Mouse (Mus musculus): ENCODE measurements around the gene Ankrd55. TPM values are rescaled to one million over a fixed set of nuclear protein-coding genes. Genes with fewer than 3 reads are reported as not detected.

The Ankrd55 gene
- 0.08 and 0.26 TPM in 2 replicates for polyA plus RNA-seq (2016; fragmentation: Nextera tagmentation; extraction: Ambion mirVana)

GRCm38 (mm10) chr13:112288225-112289178, at the start of gene Ankrd55:
Gene Ankrd55 (plus strand): TSS chr13:112288451.
- ATAC-seq = peak; percentile 69
- Histone ChIP-seq H3K4me1 (peaks cover 23% of the 10 kb centered on the region; the same call in 1 of the 2 replicates), H3K4me2 (peak within 1 kb of the TSS; percentile 31), H3K9ac (no peak within 1 kb of the TSS), H3K27ac (0 out of 2 replicates have a peak within 1 kb of the TSS, but pooled peaks have one; percentile 24), H3K36me3 (no peaks in the 10 kb centered on the region), H3K27me3 (replicated peaks) (no peaks in the 10 kb centered on the region), H3K9me3 (replicated peaks) (peaks cover 8% of the 10 kb centered on the region; the same call in 1 of the 2 replicates), H3K4me3 (no peak within 1 kb of the TSS)
- WGBS (ENCODE audit: insufficient replicate concordance) = 43% methylated on average over 22 of the region's 22 CpGs

- Histone ChIP-seq H3K27me3 (replicated peaks) (no peaks in the 10 kb centered on the region; the same call in 1 of the 2 replicates), H3K9ac (no peak overlapping the region), H3K9me3 (replicated peaks) (no peaks in the 10 kb centered on the region), H3K4me3 (no peak overlapping the region), H3K4me1 (no peaks in the 10 kb centered on the region), H3K36me3 (no peaks in the 10 kb centered on the region), H3K4me2 (no peak overlapping the region), H3K27ac (no peak overlapping the region)
- ATAC-seq = no peak
- WGBS (ENCODE audit: insufficient replicate concordance) = 68% methylated on average over 2 of the region's 2 CpGs
These were observed 49.0 kb upstream of the Ankrd55 start for GRCm38 (mm10) chr13:112239239-112239638.

GRCm38 (mm10) chr13:112241431-112241830, 46.8 kb upstream of the Ankrd55 start:
- no peak overlapping the region for H3K4me2 ChIP-seq
- 0 out of 2 replicates have a peak, but pooled peaks have one; percentile 52 for ATAC-seq
- no peak overlapping the region for H3K4me3 ChIP-seq

GRCm38 (mm10) chr13:112245131-112245530, 43.1 kb upstream of the Ankrd55 start:
- no peaks in the 10 kb centered on the region for H3K36me3 ChIP-seq
- no peaks in the 10 kb centered on the region for H3K4me1 ChIP-seq
- 59% methylated on average over 5 of the region's 5 CpGs for WGBS (ENCODE audit: insufficient replicate concordance)
- H3K9ac ChIP-seq = no peak overlapping the region
- no peaks in the 10 kb centered on the region; the same call in 1 of the 2 replicates for H3K27me3 ChIP-seq (replicated peaks)
- H3K4me2 ChIP-seq = no peak overlapping the region
- no peak overlapping the region for H3K4me3 ChIP-seq
- no peak for ATAC-seq
- H3K9me3 ChIP-seq (replicated peaks) = peaks cover 19% of the 10 kb centered on the region
- H3K27ac ChIP-seq = no peak overlapping the region

More at GRCm38 (mm10) chr13:112241431-112241830, 46.8 kb upstream of the Ankrd55 start:
- Histone ChIP-seq H3K4me1 (no peaks in the 10 kb centered on the region), H3K9ac (no peak overlapping the region), H3K9me3 (replicated peaks) (peaks cover 5% of the 10 kb centered on the region; the same call in 1 of the 2 replicates), H3K36me3 (no peaks in the 10 kb centered on the region), H3K27ac (no peak overlapping the region), H3K27me3 (replicated peaks) (no peaks in the 10 kb centered on the region; the same call in 1 of the 2 replicates)
- 48% methylated on average over 8 of the region's 8 CpGs for WGBS (ENCODE audit: insufficient replicate concordance)

GRCm38 (mm10) chr13:112251433-112251832, 36.8 kb upstream of the Ankrd55 start:
- Histone ChIP-seq H3K27ac (no peak overlapping the region), H3K27me3 (replicated peaks) (no peaks in the 10 kb centered on the region), H3K4me3 (no peak overlapping the region), H3K9ac (no peak overlapping the region), H3K36me3 (no peaks in the 10 kb centered on the region), H3K9me3 (replicated peaks) (peaks cover 14% of the 10 kb centered on the region), H3K4me1 (no peaks in the 10 kb centered on the region), H3K4me2 (no peak overlapping the region)
- no peak for ATAC-seq
- WGBS (ENCODE audit: insufficient replicate concordance) = 47% methylated on average over 2 of the region's 2 CpGs

DNA sequence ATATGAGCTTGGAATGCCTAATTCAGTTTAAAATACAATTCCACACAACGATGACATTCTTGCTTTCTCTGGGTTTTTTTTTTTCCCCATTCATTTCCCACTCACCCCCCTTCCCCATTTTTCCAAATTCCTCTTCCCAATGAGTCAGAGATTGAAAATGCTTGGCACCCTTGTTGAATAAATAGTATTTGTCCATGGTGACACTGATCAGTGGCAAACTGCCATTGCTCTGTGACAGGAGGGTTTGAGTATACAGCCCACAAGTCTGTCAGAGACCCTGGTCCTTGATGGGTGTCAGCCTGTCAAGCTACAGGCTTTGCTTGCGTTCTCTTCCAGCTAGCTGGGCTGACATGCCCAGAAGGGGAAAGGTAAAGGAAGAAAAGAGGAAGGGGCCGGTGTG, 36.2 kb upstream of the Ankrd55 start:
- H3K4me1 ChIP-seq = no peaks in the 10 kb centered on the region
- H3K9ac ChIP-seq = no peak overlapping the region
- no peaks in the 10 kb centered on the region for H3K36me3 ChIP-seq
- no peak for ATAC-seq
- 49% methylated on average over 3 of the region's 3 CpGs for WGBS (ENCODE audit: insufficient replicate concordance)
- no peak overlapping the region for H3K27ac ChIP-seq
- peaks cover 11% of the 10 kb centered on the region for H3K9me3 ChIP-seq (replicated peaks)
- no peaks in the 10 kb centered on the region for H3K27me3 ChIP-seq (replicated peaks)
- no peak overlapping the region for H3K4me3 ChIP-seq
- H3K4me2 ChIP-seq = no peak overlapping the region

GRCm38 (mm10) chr13:112252991-112253620, 35.1 kb upstream of the Ankrd55 start:
- 0 out of 2 replicates have a peak, but pooled peaks have one; percentile 46 for ATAC-seq
- Histone ChIP-seq H3K4me3 (no peak overlapping the region), H3K9me3 (replicated peaks) (peaks cover 11% of the 10 kb centered on the region), H3K4me1 (no peaks in the 10 kb centered on the region), H3K27me3 (replicated peaks) (no peaks in the 10 kb centered on the region), H3K4me2 (no peak overlapping the region), H3K9ac (no peak overlapping the region), H3K36me3 (no peaks in the 10 kb centered on the region), H3K27ac (no peak overlapping the region)
- WGBS (ENCODE audit: insufficient replicate concordance) = 69% methylated on average over 13 of the region's 13 CpGs

DNA sequence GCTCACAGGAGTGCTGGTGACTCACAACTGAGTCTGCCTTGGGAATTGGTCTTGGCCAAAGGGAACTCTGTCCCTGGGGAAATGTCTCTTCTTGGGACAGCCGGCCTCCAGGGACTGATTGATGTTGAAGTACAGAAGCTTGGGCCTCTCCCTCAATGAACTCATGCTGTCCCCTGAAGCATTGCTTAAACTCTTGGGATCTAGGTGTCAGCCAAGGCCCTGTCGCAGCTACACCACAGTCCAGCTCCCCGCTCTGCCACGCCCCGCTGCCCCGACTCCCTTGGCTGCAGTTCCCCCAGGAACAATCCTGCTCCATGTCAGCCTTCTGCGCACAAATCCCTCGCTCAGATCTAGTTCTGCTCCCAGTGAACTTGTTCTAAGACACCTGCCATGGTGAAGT, 34.1 kb upstream of the Ankrd55 start:
- H3K4me3 ChIP-seq = no peak overlapping the region
- no peak overlapping the region for H3K4me2 ChIP-seq
- no peak for ATAC-seq
- H3K9ac ChIP-seq = no peak overlapping the region
- H3K9me3 ChIP-seq (replicated peaks) = peaks cover 7% of the 10 kb centered on the region
- WGBS (ENCODE audit: insufficient replicate concordance) = 89% methylated on average over 8 of the region's 8 CpGs
- no peak overlapping the region for H3K27ac ChIP-seq
- H3K36me3 ChIP-seq = no peaks in the 10 kb centered on the region
- 0 out of 2 replicates have a peak, but pooled peaks cover 7% of the 10 kb centered on the region for H3K4me1 ChIP-seq
- H3K27me3 ChIP-seq (replicated peaks) = no peaks in the 10 kb centered on the region

GRCm38 (mm10) chr13:112255862-112256261, 32.4 kb upstream of the Ankrd55 start:
- Histone ChIP-seq H3K9me3 (replicated peaks) (no peaks in the 10 kb centered on the region), H3K4me3 (no peak overlapping the region), H3K27me3 (replicated peaks) (no peaks in the 10 kb centered on the region), H3K36me3 (no peaks in the 10 kb centered on the region), H3K4me2 (no peak overlapping the region), H3K27ac (no peak overlapping the region), H3K4me1 (0 out of 2 replicates have a peak, but pooled peaks cover 7% of the 10 kb centered on the region), H3K9ac (no peak overlapping the region)
- 51% methylated on average over 5 of the region's 5 CpGs for WGBS (ENCODE audit: insufficient replicate concordance)
- no peak for ATAC-seq

- H3K4me1 ChIP-seq = 0 out of 2 replicates have a peak, but pooled peaks cover 7% of the 10 kb centered on the region
- ATAC-seq = no peak
- H3K9ac ChIP-seq = no peak overlapping the region
- no peaks in the 10 kb centered on the region for H3K9me3 ChIP-seq (replicated peaks)
- no peak overlapping the region for H3K27ac ChIP-seq
- H3K27me3 ChIP-seq (replicated peaks) = no peaks in the 10 kb centered on the region
- 32% methylated on average over 10 of the region's 10 CpGs for WGBS (ENCODE audit: insufficient replicate concordance)
- no peak overlapping the region for H3K4me2 ChIP-seq
- H3K4me3 ChIP-seq = no peak overlapping the region
- no peaks in the 10 kb centered on the region for H3K36me3 ChIP-seq
These were observed 29.8 kb upstream of the Ankrd55 start for GRCm38 (mm10) chr13:112258478-112258877.

DNA sequence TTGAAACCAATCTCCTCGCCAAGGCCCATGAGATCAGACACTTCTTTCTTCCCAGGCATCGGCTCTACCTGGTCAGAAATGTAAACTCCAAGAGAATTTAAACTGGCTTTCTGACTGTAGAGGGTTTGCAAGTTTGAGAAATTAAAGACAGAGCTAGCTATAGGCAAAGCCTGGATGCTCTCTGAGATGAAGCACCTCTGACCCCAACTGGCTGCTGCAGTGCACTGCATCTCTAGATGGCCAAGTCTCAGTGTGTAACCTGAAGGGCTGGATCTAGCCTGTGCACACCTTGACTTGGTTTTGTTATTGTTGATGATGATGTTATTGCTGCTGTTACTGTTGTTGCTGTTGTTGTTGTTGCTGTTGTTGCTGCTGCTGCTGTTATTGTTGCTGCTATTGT, 28.9 kb upstream of the Ankrd55 start:
- H3K9me3 ChIP-seq (replicated peaks) = no peaks in the 10 kb centered on the region
- H3K36me3 ChIP-seq = no peaks in the 10 kb centered on the region
- H3K4me3 ChIP-seq = no peak overlapping the region
- 0 out of 2 replicates have a peak, but pooled peaks cover 7% of the 10 kb centered on the region for H3K4me1 ChIP-seq
- H3K27me3 ChIP-seq (replicated peaks) = no peaks in the 10 kb centered on the region
- 35% methylated on average over 2 of the region's 2 CpGs for WGBS (ENCODE audit: insufficient replicate concordance)
- H3K27ac ChIP-seq = no peak overlapping the region
- H3K4me2 ChIP-seq = no peak overlapping the region
- ATAC-seq = peak; percentile 54; the same call in 1 of the 2 replicates
- H3K9ac ChIP-seq = no peak overlapping the region

GRCm38 (mm10) chr13:112264666-112265065, 23.6 kb upstream of the Ankrd55 start:
- H3K36me3 ChIP-seq = no peaks in the 10 kb centered on the region
- WGBS (ENCODE audit: insufficient replicate concordance) = 13% methylated on average over 4 of the region's 4 CpGs
- ATAC-seq = no peak
- H3K9ac ChIP-seq = no peak overlapping the region
- H3K9me3 ChIP-seq (replicated peaks) = no peaks in the 10 kb centered on the region
- no peak overlapping the region for H3K4me3 ChIP-seq
- H3K4me1 ChIP-seq = no peaks in the 10 kb centered on the region
- no peak overlapping the region for H3K27ac ChIP-seq
- H3K4me2 ChIP-seq = no peak overlapping the region
- H3K27me3 ChIP-seq (replicated peaks) = peaks cover under 1% of the 10 kb centered on the region; the same call in 1 of the 2 replicates
